Mouse (Mus musculus) forebrain, embryonic 11.5 days (tissue): ENCODE measurements at regions not wholly inside any gene's neighbourhood (a gene's known extent, or its start where the extent isn't known, plus 50 kb on each side); places are given as distances from the start of the nearest gene placed in this dataset.

Experiments used
- ATAC-seq: fragments of 200-750 bp; cut with Nextera tagmentation; replicated peaks from 2 replicates; pipeline ENCODE4 v1.8.0; 2017; ENCODE audit warnings: moderate TSS enrichment; ENCODE audit not compliant: low FRiP score
- DNase-seq: peaks from one replicate; pipeline ENCODE4 v3.0.0-alpha.2; 2017; ENCODE audit warnings: low spot score
- H3K27ac ChIP-seq: fragments of 300-500 bp; sonication (generic); 2 replicates; pipeline ENCODE4 v1.5.1; 2014; ENCODE audit warnings: low read depth, low read length
- H3K27me3 ChIP-seq: fragments of 300-500 bp; sonication (generic); 2 replicates; pipeline ENCODE4 v1.6.1; 2014; ENCODE audit warnings: mild to moderate bottlenecking, low read length, mixed read lengths; ENCODE audit not compliant: control insufficient read depth, insufficient read depth
- H3K36me3 ChIP-seq: fragments of 300-500 bp; sonication (generic); 2 replicates; pipeline ENCODE4 v1.6.1; 2014; ENCODE audit warnings: mild to moderate bottlenecking, low read length, moderate library complexity, mixed read lengths; ENCODE audit not compliant: control insufficient read depth, insufficient read depth
- H3K4me1 ChIP-seq: fragments of 300-500 bp; sonication (generic); replicated peaks from 2 replicates; pipeline ENCODE4 v1.6.1; 2014; ENCODE audit warnings: low read length, mixed read lengths; ENCODE audit not compliant: control insufficient read depth, insufficient read depth
- H3K4me2 ChIP-seq: fragments of 300-500 bp; sonication (generic); 2 replicates; pipeline ENCODE4 v1.6.1; 2014; ENCODE audit warnings: low read depth, mild to moderate bottlenecking, low read length, moderate library complexity, mixed read lengths; ENCODE audit not compliant: severe bottlenecking
- H3K4me3 ChIP-seq: fragments of 300-500 bp; sonication (generic); 2 replicates; pipeline ENCODE4 v1.5.1; 2014; ENCODE audit warnings: low read depth, low read length
- H3K9ac ChIP-seq: fragments of 300-500 bp; sonication (generic); 2 replicates; pipeline ENCODE4 v1.6.1; 2014; ENCODE audit warnings: low read length
- H3K9me3 ChIP-seq: fragments of 300-500 bp; sonication (generic); 2 replicates; pipeline ENCODE4 v1.6.1; 2016; ENCODE audit warnings: low read length, mixed read lengths; ENCODE audit not compliant: control insufficient read depth
- WGBS: fragments of 180-500 bp; shearing (Covaris S2); extraction: QIAGEN DNeasy Blood & Tissue Kit; methylation state at CpG from one replicate; pipeline ENCODE4 v1.1.7; 2014; 5-methylcytosine and 5-hydroxymethylcytosine counted together

DNA sequence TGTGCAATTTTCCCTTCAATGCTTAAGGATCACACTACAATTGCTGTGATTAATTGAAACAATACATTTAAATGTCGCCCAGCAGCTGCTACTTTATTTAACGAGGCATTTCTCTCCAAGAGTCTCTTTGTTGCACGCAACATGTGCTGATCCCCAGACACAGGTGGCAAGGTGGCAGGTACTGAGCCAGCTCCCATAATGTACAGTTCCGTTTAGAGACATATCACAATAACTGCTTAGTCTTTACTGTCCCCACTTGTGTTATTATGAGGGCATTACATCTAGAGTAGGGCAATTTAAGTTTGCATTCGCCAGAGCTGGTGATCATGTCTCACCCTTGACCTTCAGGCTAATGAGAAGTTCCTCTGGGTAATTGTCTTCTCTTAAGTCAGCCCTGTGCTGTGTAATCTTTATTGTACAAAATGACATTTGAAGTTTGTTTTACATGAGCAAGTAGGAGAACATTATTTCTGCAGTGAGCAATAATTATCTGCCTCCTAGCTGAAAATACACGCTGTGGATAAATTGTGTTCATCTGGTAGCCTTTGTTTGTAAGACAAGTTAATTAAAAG, 1005.7 kb upstream of the Nudt12 start:
- Histone ChIP-seq H3K4me3 (no peak overlapping the region), H3K9ac (no peak overlapping the region), H3K9me3 (no peaks in the 10 kb centered on the region), H3K36me3 (no peaks in the 10 kb centered on the region), H3K27ac (no peak overlapping the region), H3K4me1 (no peaks in the 10 kb centered on the region), H3K27me3 (no peaks in the 10 kb centered on the region), H3K4me2 (no peak overlapping the region)
- WGBS: 58% methylated on average over 6 of the region's 6 CpGs
- DNase-seq (no peak), ATAC-seq (peak; percentile 42; the same call in 1 of the 2 replicates)

DNA sequence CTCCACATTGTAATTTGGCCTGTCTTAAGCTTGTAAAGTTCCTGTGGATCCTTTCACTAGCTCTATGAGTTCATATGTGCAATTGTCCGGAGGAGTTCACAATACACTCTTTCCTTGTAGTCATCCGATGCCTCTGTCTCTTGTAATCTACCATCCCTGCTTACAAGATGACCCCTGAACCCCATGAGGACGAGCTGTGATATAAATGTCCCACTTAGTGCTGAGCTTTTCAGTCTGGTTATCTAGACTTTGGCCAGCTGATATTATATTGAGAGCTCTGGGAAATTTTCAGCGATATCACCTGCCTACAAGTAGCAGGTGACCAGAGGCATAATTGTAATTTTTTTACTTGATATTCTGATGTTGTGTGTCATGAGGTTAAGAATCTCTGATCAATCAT, 984.8 kb upstream of the Nudt12 start:
- Histone ChIP-seq H3K27ac (no peak overlapping the region), H3K9me3 (no peaks in the 10 kb centered on the region), H3K4me3 (no peak overlapping the region), H3K9ac (no peak overlapping the region), H3K27me3 (no peaks in the 10 kb centered on the region), H3K36me3 (no peaks in the 10 kb centered on the region), H3K4me2 (no peak overlapping the region), H3K4me1 (no peaks in the 10 kb centered on the region)
- no peak for ATAC-seq
- DNase-seq: no peak
- 76% methylated on average over 4 of the region's 4 CpGs for WGBS

DNA sequence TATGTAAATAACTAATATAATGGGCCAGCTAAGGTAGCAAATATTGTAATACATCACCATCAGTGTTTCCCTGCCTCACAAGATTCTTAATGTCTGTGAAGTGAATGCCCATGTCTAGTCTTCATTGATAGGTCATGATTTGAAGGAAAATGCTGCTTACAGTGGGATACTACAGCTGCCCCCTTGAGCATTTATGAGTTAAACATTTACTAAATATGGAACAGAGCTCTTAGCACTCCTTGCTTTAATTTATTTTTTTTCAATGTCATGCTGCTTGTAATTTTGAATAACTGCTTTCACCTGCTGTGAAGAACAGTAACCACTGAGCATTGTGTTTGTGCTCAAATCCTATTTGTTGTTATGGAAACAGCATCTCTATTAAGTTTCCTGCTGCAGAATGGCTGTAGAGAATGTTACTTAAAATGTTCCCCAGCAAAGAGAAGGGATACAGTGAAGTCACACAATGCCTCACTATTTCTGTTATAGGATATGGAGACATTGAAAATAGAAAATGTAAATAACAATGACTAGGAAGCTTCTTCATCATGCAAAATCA, 966.2 kb upstream of the Nudt12 start:
- ATAC-seq (peak; percentile 39; the same call in 1 of the 2 replicates), DNase-seq (no peak)
- Histone ChIP-seq H3K27ac (no peak overlapping the region), H3K9ac (no peak overlapping the region), H3K4me1 (no peaks in the 10 kb centered on the region), H3K4me2 (no peak overlapping the region), H3K27me3 (no peaks in the 10 kb centered on the region), H3K9me3 (no peaks in the 10 kb centered on the region), H3K36me3 (no peaks in the 10 kb centered on the region), H3K4me3 (no peak overlapping the region)

DNA sequence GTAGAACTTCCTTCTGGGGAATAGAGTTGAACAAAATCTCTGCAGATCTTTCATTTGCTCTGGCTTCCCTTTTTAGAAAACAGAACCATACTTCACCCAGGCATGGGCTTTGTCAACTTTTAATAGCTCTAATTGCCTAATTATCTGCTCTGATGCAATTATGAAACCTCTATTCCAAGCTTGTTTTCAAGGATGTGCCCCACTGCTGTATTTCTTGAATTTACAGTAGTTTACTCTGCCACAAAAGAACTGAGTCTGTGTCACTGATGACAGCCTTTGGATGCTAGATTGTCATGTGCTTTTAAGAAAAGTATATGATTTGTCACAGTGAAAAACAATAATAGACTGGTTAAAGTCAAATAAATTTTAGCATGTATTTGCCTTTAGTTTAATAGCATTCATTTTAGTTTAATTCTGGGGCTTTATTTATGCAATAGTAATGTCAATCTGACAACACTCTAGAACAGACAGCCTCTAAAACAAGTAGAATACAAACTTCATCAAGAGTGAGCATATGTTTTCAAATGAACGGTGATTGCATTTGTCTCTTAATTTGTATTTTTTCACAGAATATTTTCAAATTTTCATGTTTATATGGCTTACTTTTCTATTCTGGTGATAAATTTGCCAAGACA, 964.1 kb upstream of the Nudt12 start:
- Histone ChIP-seq H3K4me1 (no peaks in the 10 kb centered on the region), H3K9ac (no peak overlapping the region), H3K9me3 (no peaks in the 10 kb centered on the region), H3K4me2 (no peak overlapping the region), H3K27ac (no peak overlapping the region), H3K4me3 (no peak overlapping the region), H3K36me3 (no peaks in the 10 kb centered on the region), H3K27me3 (no peaks in the 10 kb centered on the region)
- WGBS: 86% methylated on average over 1 of the region's 1 CpGs
- ATAC-seq: no peak
- DNase-seq: no peak

DNA sequence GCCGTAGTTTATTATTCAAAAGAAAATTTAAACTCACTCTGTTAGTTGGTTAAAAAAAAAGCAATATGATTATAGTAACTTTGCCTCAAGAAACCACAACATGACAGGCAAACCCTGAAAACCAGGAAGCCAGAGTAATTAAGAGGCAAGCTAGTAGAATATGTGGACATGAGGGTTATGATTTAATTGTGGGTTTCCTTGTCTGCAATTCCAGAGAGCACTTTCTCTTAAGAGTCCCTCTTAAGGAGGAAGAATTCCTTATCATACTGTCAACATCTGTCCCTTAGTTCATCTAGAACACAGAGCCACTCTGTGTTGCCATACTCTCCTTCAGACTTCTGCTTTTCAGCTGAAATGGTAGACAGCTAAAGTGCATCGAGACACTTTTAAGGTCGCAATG, 954.2 kb upstream of the Nudt12 start:
- H3K4me1 ChIP-seq: no peaks in the 10 kb centered on the region
- H3K4me3 ChIP-seq: no peak overlapping the region
- WGBS: 94% methylated on average over 3 of the region's 3 CpGs
- H3K36me3 ChIP-seq: no peaks in the 10 kb centered on the region
- no peak for ATAC-seq
- no peaks in the 10 kb centered on the region for H3K9me3 ChIP-seq
- DNase-seq: no peak
- H3K9ac ChIP-seq: no peak overlapping the region
- no peak overlapping the region for H3K27ac ChIP-seq
- H3K27me3 ChIP-seq: no peaks in the 10 kb centered on the region
- H3K4me2 ChIP-seq: no peak overlapping the region

DNA sequence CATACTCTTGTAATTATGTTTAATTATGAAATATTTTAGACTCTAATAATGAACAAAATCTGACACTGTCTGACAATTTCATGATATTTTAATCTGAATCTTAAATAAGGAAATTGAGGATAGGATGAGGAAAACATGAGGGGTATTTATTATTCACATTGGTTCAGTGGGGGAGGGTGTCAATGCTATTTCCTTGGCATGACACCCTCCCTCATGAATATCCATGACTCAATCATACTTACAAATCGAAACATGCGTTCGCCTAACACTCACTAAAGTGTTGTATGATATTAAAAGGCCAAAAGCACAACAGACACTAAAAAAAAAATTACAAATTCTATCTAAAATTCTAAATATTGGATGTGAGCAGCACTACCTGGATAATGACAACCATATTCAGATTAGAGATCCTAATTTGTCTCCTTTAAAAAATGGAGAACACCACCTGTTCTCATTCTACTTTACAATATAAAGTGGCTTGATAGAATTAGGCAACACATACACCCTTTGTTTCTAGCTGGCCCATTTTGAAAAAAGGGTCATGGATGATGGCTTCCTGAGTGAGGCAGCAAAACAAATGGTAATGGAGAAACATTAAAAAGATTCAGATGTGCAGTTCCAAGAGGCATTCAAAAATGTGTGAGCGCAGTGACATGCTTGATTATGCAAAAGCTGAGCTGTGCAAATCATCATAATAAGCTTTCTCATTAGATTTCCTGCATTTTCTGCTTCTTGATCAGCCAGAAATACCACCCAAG, 942.3 kb upstream of the Nudt12 start:
- Histone ChIP-seq H3K4me1 (no peaks in the 10 kb centered on the region), H3K27me3 (no peaks in the 10 kb centered on the region), H3K27ac (no peak overlapping the region), H3K4me2 (no peak overlapping the region), H3K9ac (no peak overlapping the region), H3K36me3 (no peaks in the 10 kb centered on the region), H3K4me3 (no peak overlapping the region), H3K9me3 (no peaks in the 10 kb centered on the region)
- no peak for ATAC-seq
- no peak for DNase-seq
- 80% methylated on average over 4 of the region's 4 CpGs for WGBS

DNA sequence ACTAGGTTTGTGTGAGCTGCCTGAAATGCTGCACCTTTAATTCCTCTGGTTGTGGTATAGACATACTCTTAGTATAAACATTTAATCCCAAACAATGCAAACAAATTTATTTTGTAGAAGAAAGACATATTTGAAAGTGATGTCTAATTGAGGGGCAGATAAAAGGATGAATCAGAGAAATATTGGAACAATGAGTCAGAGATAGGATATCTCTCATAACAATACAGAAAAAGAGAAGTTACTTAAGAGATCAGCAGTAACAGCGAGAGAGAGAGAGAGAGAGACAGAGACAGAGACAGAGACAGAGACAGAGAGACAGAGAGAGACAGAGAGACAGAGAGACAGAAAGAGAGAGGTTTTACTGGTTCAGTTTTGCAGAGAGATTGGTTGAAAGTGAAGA, 933.3 kb upstream of the Nudt12 start:
- 92% methylated on average over 1 of the region's 1 CpGs for WGBS
- Histone ChIP-seq H3K4me2 (no peak overlapping the region), H3K27ac (no peak overlapping the region), H3K9ac (no peak overlapping the region), H3K36me3 (no peaks in the 10 kb centered on the region), H3K27me3 (no peaks in the 10 kb centered on the region), H3K9me3 (no peaks in the 10 kb centered on the region), H3K4me1 (no peaks in the 10 kb centered on the region), H3K4me3 (no peak overlapping the region)
- ATAC-seq (no peak), DNase-seq (no peak)

DNA sequence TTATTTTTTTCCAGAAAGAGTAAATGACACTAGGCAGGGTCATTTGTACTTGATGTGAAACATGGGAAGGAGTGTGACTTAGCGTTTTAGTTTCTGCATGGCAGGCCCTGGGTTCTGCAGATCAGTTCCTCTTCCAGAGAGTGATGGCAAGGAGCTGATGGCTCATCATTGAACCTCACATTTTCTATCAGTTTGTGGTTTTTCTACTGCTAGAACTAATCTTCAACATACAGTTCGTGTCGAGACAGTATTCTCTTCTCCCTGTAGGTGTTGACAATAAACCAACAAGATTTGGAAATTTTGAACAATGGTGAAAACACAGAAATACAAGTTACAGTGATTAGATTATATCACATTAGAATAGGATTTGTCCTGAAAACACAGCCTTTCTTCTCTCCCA, 891.2 kb upstream of the Nudt12 start:
- Histone ChIP-seq H3K9ac (no peak overlapping the region), H3K36me3 (no peaks in the 10 kb centered on the region), H3K9me3 (no peaks in the 10 kb centered on the region), H3K27ac (no peak overlapping the region), H3K4me1 (no peaks in the 10 kb centered on the region), H3K4me3 (no peak overlapping the region), H3K4me2 (no peak overlapping the region), H3K27me3 (no peaks in the 10 kb centered on the region)
- no peak for DNase-seq
- WGBS: 88% methylated on average over 3 of the region's 3 CpGs
- ATAC-seq: no peak
